Mouse (Mus musculus): Measurements from ENCODE around the gene Serpina3k. TPM values are rescaled to one million over a fixed set of nuclear protein-coding genes. Genes with fewer than 3 reads are reported as not detected.
"Not testable (repeated sequence)": the region's sequence is repeated elsewhere in the genome, so short reads cannot be mapped to it uniquely, and the experiment has no call there.

The Serpina3k gene
- not detected in 2 replicates for polyA plus RNA-seq (2014; fragmentation: Nextera tagmentation; extraction: Ambion mirVana)

DNA sequence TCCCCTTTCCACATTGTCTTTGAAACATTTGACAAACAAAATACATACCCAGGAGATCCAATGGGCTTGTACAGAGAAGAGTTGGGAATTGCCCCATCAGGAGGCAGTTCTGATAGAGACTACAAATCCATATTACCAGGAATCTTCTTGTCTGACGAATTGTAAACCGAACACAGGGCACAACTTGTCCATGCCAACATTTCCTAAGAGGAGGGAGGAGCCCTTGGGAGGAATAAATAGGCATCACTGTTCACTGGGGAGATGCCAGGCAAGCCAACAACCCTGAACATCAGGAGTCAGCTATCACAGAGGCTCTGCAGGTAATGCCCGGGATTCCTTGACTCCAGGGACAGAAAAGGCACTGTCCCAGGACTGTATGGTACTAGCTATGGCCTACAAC, at the start of gene Serpina3k, which contains the start of gene Serpina3m:
Serpina3k (plus strand) TSS at position 261 of the 400 bp plus-strand sequence.
Serpina3m (plus strand) TSS at position 261 of the 400 bp plus-strand sequence.
- ATAC-seq (ENCODE audit: low FRiP score); H3K9me3 ChIP-seq (ENCODE audit: control insufficient read depth, low read length); H3K27ac ChIP-seq; H3K4me1 ChIP-seq (replicated peaks; ENCODE audit: control insufficient read depth, insufficient read depth, low read length); DNase-seq (ENCODE audit: low spot score); H3K9ac ChIP-seq; H3K27me3 ChIP-seq (ENCODE audit: control insufficient read depth, insufficient read depth, low read length); H3K4me2 ChIP-seq (replicated peaks); H3K36me3 ChIP-seq (replicated peaks; ENCODE audit: control insufficient read depth, insufficient read depth); H3K4me3 ChIP-seq (replicated peaks; ENCODE audit: low read length): not testable (repeated sequence)
- WGBS, result 83% methylated on average over 3 of the region's 3 CpGs

DNA sequence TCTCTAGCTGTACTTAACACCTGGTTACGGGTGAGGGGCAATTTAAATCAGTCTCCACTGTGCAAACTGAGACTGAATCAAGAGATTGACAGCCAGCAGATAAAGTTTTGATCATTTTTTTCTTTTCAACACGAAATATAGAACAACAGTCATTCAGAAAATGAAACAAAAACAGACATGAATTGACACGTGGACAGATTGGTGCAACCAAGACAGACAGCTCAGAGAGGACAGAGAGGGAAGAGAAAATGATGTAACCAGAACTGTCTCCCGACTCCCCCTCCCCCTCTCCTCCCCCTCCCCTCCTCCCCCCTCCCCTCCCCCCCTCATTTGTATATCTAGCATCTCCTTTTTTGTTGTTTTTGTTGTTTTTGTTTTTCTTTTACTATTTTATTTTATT, 48.4 kb upstream of the Serpina3k start:
- H3K36me3 ChIP-seq (replicated peaks; ENCODE audit: control insufficient read depth, insufficient read depth), result no peaks in the 10 kb centered on the region
- H3K9me3 ChIP-seq (ENCODE audit: control insufficient read depth, low read length), result peaks cover 8% of the 10 kb centered on the region; the same call in 1 of the 2 replicates
- H3K9ac ChIP-seq, result no peak overlapping the region
- H3K27ac ChIP-seq, result no peak overlapping the region
- no peak overlapping the region for H3K4me2 ChIP-seq (replicated peaks)
- WGBS, result 61% methylated on average over 4 of the region's 4 CpGs
- DNase-seq (ENCODE audit: low spot score), result no peak
- no peak overlapping the region for H3K4me3 ChIP-seq (replicated peaks; ENCODE audit: low read length)
- no peaks in the 10 kb centered on the region for H3K27me3 ChIP-seq (ENCODE audit: control insufficient read depth, insufficient read depth, low read length)
- no peaks in the 10 kb centered on the region for H3K4me1 ChIP-seq (replicated peaks; ENCODE audit: control insufficient read depth, insufficient read depth, low read length)
- ATAC-seq (ENCODE audit: low FRiP score), result no peak

DNA sequence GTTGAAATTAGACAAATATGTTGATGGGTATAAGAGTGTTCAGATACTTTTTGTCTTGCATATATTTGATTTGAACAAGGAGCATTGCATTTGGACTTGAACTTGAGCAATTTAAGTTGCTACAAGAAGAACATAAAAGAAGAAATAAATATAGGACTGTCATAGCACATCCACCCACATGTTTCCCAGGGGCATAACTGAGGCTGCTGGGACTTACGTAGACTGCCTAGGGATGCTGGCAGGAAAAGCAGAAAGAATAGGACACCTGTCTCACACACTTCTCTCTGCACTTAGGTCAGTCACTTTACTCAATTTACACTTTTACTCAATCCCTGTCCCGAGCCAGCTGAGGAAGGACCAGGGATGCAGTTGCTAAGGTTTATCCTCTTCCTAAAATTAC, 44.3 kb upstream of the Serpina3k start:
- Histone ChIP-seq H3K4me2 (replicated peaks) (no peak overlapping the region), H3K27ac (no peak overlapping the region), H3K9me3 (ENCODE audit: control insufficient read depth, low read length) (no peaks in the 10 kb centered on the region), H3K4me3 (replicated peaks; ENCODE audit: low read length) (no peak overlapping the region), H3K27me3 (ENCODE audit: control insufficient read depth, insufficient read depth, low read length) (no peaks in the 10 kb centered on the region), H3K36me3 (replicated peaks; ENCODE audit: control insufficient read depth, insufficient read depth) (no peaks in the 10 kb centered on the region), H3K4me1 (replicated peaks; ENCODE audit: control insufficient read depth, insufficient read depth, low read length) (no peaks in the 10 kb centered on the region), H3K9ac (no peak overlapping the region)
- ATAC-seq (ENCODE audit: low FRiP score) (no peak), DNase-seq (ENCODE audit: low spot score) (no peak)
- WGBS, result 88% methylated on average over 2 of the region's 2 CpGs

DNA sequence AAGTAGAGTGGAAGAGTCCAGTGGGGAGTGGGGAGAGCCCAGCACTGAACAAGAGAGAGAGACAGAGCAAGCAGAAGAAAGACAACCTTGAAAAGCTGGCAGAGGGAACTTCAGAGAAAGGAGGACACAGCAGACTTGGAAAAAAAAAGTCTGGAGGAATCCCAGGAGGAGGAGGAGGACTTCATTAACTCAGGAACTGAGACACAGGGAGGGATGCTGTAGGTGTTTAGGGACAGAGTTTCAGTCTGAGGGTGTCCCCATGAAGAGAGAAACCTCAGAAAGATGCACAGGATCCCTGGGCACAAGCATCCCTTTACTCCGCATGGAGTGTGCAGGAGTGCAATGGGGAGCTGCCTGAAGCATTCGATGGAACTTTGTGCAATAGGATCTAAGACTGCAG, 40.2 kb upstream of the Serpina3k start:
- 94% methylated on average over 2 of the region's 2 CpGs for WGBS
- no peaks in the 10 kb centered on the region for H3K27me3 ChIP-seq (ENCODE audit: control insufficient read depth, insufficient read depth, low read length)
- no peak overlapping the region for H3K4me3 ChIP-seq (replicated peaks; ENCODE audit: low read length)
- no peak overlapping the region for H3K9ac ChIP-seq
- H3K9me3 ChIP-seq (ENCODE audit: control insufficient read depth, low read length), result no peaks in the 10 kb centered on the region
- H3K27ac ChIP-seq, result no peak overlapping the region
- no peaks in the 10 kb centered on the region for H3K4me1 ChIP-seq (replicated peaks; ENCODE audit: control insufficient read depth, insufficient read depth, low read length)
- ATAC-seq (ENCODE audit: low FRiP score) (no peak), DNase-seq (ENCODE audit: low spot score) (no peak)
- no peaks in the 10 kb centered on the region for H3K36me3 ChIP-seq (replicated peaks; ENCODE audit: control insufficient read depth, insufficient read depth)
- H3K4me2 ChIP-seq (replicated peaks), result no peak overlapping the region

DNA sequence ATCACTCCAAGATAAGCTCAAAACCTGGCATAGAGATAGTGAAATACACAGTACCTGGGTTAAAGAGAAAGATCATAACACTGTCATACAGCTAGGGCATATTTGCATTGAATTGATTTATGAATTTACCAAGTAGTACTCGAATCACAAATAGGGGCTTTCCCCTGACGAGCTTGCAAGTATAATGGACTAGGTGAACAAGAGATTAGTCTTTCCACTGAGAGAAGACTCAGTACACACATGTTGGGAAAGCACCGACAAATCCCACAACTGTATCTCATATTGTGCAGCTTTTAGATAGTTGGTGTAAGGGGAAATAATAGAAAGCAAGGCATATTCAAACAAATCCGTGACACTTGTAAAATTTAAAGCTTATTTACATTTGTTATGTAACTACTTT, 32.3 kb upstream of the Serpina3k start:
- H3K4me1 ChIP-seq (replicated peaks; ENCODE audit: control insufficient read depth, insufficient read depth, low read length), result no peaks in the 10 kb centered on the region
- no peak overlapping the region for H3K4me3 ChIP-seq (replicated peaks; ENCODE audit: low read length)
- no peak overlapping the region for H3K9ac ChIP-seq
- no peaks in the 10 kb centered on the region for H3K27me3 ChIP-seq (ENCODE audit: control insufficient read depth, insufficient read depth, low read length)
- no peak for ATAC-seq (ENCODE audit: low FRiP score)
- 90% methylated on average over 4 of the region's 4 CpGs for WGBS
- H3K36me3 ChIP-seq (replicated peaks; ENCODE audit: control insufficient read depth, insufficient read depth), result no peaks in the 10 kb centered on the region
- DNase-seq (ENCODE audit: low spot score), result no peak
- no peak overlapping the region for H3K27ac ChIP-seq
- no peak overlapping the region for H3K4me2 ChIP-seq (replicated peaks)
- H3K9me3 ChIP-seq (ENCODE audit: control insufficient read depth, low read length), result no peaks in the 10 kb centered on the region

DNA sequence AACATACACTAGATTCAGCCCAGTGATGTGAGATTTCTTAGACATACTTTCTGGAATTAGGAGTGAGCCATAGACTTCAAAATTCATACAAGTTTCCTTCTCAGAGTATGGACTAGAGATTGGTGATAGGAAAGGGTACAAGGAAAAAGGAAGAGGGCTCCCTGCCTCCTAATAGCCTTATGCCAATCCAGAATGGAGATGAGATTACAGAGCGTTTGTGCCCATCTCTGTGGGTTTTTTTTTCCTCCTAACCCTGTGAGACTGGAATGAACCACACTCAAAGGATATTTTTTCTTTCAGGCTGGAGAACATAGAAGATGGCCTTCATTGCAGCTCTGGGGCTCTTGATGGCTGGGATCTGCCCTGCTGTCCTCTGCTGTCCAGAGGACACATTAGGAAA, 24.0 kb upstream of the Serpina3k start, which contains the start of gene Serpina3j:
Serpina3j (plus strand) TSS at position 301 of the 400 bp plus-strand sequence.
- Histone ChIP-seq H3K27ac (no peak within 1 kb of the TSS), H3K9me3 (ENCODE audit: control insufficient read depth, low read length) (no peaks in the 10 kb centered on the region), H3K9ac (no peak within 1 kb of the TSS), H3K4me1 (replicated peaks; ENCODE audit: control insufficient read depth, insufficient read depth, low read length) (no peaks in the 10 kb centered on the region), H3K4me3 (replicated peaks; ENCODE audit: low read length) (no peak within 1 kb of the TSS), H3K4me2 (replicated peaks) (no peak within 1 kb of the TSS), H3K36me3 (replicated peaks; ENCODE audit: control insufficient read depth, insufficient read depth) (no peaks in the 10 kb centered on the region), H3K27me3 (ENCODE audit: control insufficient read depth, insufficient read depth, low read length) (no peaks in the 10 kb centered on the region)
- no peak for DNase-seq (ENCODE audit: low spot score)
- ATAC-seq (ENCODE audit: low FRiP score), result no peak
- WGBS, result 100% methylated on average over 1 of the region's 1 CpGs

DNA sequence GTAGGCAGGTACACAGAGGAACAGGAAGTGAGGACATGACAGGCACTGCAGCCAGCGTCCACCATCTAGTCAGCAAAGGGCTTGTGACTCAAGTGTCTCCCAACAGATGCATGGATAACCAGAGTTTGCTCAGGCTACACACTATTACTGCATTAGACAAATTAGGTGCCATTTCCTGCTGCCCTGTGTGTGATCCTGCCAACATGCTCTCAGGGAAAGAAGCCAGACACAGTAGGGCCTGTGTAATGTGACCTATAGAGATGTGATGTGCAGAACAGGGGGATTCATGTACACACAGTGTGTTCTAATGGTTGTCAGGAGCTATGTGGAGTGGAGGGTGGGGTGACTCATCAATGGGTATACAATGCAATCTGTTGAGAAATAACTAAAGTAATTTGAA, 15.8 kb upstream of the Serpina3k start:
- H3K4me3 ChIP-seq (replicated peaks; ENCODE audit: low read length), result no peak overlapping the region
- WGBS, result 86% methylated on average over 1 of the region's 1 CpGs
- H3K9ac ChIP-seq, result no peak overlapping the region
- no peaks in the 10 kb centered on the region for H3K36me3 ChIP-seq (replicated peaks; ENCODE audit: control insufficient read depth, insufficient read depth)
- H3K4me1 ChIP-seq (replicated peaks; ENCODE audit: control insufficient read depth, insufficient read depth, low read length), result no peaks in the 10 kb centered on the region
- H3K27ac ChIP-seq, result no peak overlapping the region
- H3K9me3 ChIP-seq (ENCODE audit: control insufficient read depth, low read length), result no peaks in the 10 kb centered on the region
- DNase-seq (ENCODE audit: low spot score), result no peak
- H3K4me2 ChIP-seq (replicated peaks), result no peak overlapping the region
- no peak for ATAC-seq (ENCODE audit: low FRiP score)
- H3K27me3 ChIP-seq (ENCODE audit: control insufficient read depth, insufficient read depth, low read length), result no peaks in the 10 kb centered on the region

DNA sequence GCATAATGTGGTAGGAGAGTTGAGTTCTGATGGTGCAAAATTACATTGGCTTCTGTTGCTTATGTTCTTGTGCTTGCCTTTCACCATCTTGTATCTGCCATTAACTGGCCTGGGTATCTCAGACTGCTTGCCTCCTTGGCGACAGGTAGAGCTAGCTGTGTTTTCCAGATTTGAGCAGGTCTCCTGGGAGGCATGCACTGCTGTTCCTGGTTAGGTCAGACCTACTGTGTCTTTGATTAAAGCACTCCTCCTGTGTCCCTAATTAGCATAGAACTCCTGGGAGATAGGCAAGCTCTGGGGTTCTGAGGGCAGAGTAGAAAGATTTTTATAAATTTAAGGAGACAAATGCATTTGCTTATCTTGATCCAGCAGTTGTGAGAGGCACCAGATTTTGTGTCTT, 6.6 kb upstream of the Serpina3k start:
- Histone ChIP-seq H3K27me3 (ENCODE audit: control insufficient read depth, insufficient read depth, low read length) (no peaks in the 10 kb centered on the region), H3K9me3 (ENCODE audit: control insufficient read depth, low read length) (0 out of 2 replicates have a peak, but pooled peaks cover 2% of the 10 kb centered on the region), H3K4me3 (replicated peaks; ENCODE audit: low read length) (no peak overlapping the region), H3K9ac (no peak overlapping the region), H3K4me2 (replicated peaks) (no peak overlapping the region), H3K4me1 (replicated peaks; ENCODE audit: control insufficient read depth, insufficient read depth, low read length) (no peaks in the 10 kb centered on the region), H3K27ac (no peak overlapping the region), H3K36me3 (replicated peaks; ENCODE audit: control insufficient read depth, insufficient read depth) (no peaks in the 10 kb centered on the region)
- WGBS, result 59% methylated on average over 1 of the region's 1 CpGs
- ATAC-seq (ENCODE audit: low FRiP score) (no peak), DNase-seq (ENCODE audit: low spot score) (no peak)

DNA sequence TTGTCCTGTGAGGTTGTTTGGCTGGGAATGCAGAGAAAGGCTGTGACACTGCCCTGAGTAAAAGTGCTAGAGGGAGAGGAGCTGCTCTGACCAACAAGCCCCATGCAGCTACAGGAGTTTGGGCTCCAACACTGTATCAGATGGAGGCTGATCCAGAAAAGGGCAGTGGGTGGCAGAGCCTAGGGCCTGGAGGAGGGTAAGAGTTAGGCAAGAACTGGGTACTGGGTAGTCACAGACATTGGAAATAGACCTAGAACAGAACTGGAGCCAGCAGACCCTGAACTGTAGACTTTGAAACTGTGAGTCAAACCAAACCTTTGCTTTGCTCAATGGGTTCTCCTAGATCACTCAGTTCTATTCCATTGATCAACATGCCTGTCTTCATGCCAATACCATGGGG, 1.4 kb upstream of the Serpina3k start:
- not testable (repeated sequence) for H3K9me3 ChIP-seq (ENCODE audit: control insufficient read depth, low read length); H3K27ac ChIP-seq; ATAC-seq (ENCODE audit: low FRiP score); H3K4me1 ChIP-seq (replicated peaks; ENCODE audit: control insufficient read depth, insufficient read depth, low read length); H3K36me3 ChIP-seq (replicated peaks; ENCODE audit: control insufficient read depth, insufficient read depth); H3K9ac ChIP-seq; DNase-seq (ENCODE audit: low spot score); H3K4me3 ChIP-seq (replicated peaks; ENCODE audit: low read length); H3K4me2 ChIP-seq (replicated peaks); H3K27me3 ChIP-seq (ENCODE audit: control insufficient read depth, insufficient read depth, low read length)

DNA sequence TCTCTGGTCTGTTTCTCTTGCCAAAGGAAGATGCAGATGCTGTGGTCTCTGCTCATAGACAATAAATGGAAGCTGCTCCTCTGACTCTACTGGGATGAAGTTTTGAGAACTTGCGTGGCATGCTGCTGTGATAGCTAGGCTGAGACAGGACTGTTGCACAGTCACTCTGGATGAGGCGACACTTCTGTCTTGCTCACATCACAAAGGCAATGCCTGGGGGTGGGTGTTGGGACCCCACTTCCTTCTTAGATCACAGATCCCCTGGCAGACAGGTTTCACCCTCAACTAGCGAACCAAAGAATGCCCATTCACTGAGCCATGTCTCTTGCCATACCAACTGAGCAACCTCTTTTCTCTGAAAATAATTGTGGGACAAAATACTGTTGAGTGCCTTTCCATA, 419 bp downstream of the Serpina3k start:
- Histone ChIP-seq H3K27ac (no peak overlapping the region), H3K36me3 (replicated peaks; ENCODE audit: control insufficient read depth, insufficient read depth) (no peaks in the 10 kb centered on the region), H3K4me2 (replicated peaks) (no peak overlapping the region), H3K4me1 (replicated peaks; ENCODE audit: control insufficient read depth, insufficient read depth, low read length) (no peaks in the 10 kb centered on the region), H3K9ac (no peak overlapping the region), H3K27me3 (ENCODE audit: control insufficient read depth, insufficient read depth, low read length) (no peaks in the 10 kb centered on the region), H3K4me3 (replicated peaks; ENCODE audit: low read length) (no peak overlapping the region), H3K9me3 (ENCODE audit: control insufficient read depth, low read length) (no peaks in the 10 kb centered on the region)
- ATAC-seq (ENCODE audit: low FRiP score) (no peak), DNase-seq (ENCODE audit: low spot score) (no peak)
- WGBS, result 89% methylated on average over 3 of the region's 3 CpGs
